Mouse (Mus musculus) kidney, adult 8-10 months (tissue): ENCODE measurements around the gene Itsn1.

Experiments
- DNase-seq, 2 experiments: peaks; one replicate each; pipeline ENCODE4 v3.0.0; 2022

Gene Itsn1

DNA sequence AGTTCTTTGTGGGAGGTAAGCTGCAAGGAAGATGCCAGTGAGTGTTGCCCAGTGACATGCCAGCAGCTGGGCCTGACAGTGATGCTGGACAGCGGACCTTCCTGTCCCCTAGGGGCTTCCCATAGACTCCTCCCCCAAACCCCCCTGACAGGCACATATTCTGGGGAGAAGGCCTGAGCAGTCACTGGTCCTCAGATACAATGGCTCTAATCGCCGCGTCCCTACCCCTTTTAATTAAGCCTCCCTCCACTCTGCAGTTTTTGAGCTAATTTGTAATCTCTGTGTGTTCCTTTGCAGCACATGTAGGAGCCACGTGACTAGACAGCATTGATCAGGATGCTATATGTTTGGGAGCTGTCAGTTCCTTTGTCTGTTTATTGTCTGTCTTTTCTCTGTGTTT lies 41.6 kb downstream of the Itsn1 start:
- no peak for DNase-seq

DNA sequence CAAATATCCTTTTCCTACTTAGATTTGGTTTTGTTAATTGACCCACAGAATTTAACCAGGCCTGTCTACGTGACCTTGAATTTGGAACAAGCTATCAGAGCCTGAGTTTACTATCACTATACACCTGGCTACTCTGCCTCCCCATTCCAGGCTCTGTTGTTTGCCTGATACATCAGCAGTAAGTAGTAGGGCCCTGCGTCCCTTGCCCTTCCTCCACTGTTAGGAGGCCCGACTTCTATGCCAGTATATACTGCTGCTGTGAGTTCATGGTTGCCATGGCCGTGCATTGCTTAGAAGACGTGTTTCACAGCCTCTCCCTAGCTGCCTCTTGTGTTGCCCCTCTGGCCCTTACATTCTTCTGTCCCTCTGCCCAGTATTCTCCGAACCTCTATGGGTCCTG lies 42.3 kb downstream of the Itsn1 start:
- no peak for DNase-seq

DNA sequence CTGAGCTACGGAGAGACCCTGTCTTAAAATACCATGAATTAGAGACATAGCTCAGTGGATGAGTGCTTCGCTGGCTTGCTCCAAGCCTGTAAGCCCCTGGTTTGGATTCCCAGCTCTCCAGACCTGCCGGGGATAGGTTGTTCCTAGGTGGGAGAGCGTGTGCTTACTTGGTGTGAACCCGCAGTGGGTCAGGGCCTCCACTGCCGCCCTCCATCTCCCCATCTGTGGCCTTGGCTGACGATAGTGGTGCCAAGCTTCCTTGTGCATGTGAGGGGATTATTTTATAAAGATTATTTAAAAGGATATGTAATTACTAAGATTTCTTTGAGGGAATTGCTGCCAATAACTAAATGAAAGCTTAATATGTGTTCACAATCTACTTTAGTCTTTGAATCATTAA lies 43.5 kb downstream of the Itsn1 start:
- DNase-seq, result no peak

DNA sequence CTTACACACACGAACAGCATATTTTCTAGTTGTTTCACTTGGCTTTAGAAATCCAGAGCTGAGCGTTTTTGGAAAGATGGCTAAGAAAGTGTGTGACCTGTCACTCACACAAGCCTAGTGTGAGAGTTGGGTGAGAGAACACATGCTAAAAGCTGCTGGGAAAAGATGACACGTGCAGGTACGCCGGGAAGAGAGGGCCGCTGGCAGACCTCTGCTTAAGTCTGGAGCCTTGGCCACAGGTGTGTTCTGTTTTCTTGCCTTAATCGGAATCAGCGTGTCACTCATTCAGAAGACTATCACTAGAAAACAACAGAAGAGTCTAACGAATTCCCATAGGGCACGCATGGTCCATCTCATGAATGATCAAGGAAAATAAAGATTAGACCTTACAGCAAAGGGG lies 50.5 kb downstream of the Itsn1 start:
- DNase-seq, result no peak

DNA sequence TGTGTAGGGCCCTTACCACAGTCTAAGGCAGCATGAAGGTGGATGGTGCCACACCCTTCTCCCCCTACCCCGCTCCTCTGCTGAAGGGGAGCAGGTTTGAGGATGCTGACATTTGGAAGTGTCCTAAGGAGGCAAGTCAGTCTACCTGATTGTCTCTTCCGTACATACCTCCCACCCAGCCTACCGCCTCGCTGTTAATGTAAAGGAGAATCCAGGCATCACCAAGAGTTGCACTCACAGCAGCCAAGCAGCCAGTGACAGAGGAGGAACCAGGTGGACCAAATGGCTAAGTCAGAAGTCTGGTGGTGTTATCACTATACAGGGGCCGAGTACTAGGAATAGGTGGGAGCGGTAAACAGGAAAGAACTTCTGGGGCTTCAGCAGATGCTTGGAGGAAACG lies 51.1 kb downstream of the Itsn1 start:
- DNase-seq, result no peak

DNA sequence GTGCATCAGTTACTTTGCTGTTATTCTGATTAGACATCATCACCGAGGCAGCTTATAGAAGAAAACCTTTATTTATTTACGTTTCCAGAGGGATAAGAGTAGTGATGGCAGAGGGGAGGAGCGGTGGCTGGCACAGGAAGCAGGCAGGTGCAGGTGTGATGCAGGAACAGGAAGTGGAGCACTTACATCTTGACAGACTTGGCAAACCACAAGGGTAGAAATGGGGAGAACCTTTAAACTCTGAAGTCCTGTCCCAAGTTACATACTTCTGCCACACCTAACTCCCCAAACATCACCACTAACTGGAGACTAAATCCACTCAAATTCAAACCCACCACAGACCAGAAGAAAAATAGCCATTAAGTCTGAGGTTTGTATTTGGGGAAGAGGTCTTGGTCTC lies 51.7 kb downstream of the Itsn1 start:
- DNase-seq, result no peak

DNA sequence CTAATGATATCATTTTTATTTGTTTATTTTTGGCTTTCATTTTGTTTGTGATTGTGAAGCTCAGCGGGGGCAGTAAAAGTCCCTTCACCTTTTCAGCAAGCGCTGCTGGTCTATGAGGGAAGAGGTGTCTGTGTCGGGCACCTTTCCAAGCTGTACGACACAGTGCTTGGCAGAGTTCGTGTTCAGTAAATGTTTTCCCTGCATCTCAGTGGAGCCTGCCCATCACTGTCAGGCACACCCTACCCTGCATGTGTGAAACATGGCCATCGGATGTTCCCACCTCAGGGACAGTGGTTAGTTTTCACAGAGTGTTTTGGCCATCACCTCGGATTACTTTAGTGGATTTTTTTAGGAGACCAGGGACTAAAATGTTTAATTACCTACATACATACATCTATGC lies 54.1 kb downstream of the Itsn1 start:
- DNase-seq, result peak; percentile 17 to 26

DNA sequence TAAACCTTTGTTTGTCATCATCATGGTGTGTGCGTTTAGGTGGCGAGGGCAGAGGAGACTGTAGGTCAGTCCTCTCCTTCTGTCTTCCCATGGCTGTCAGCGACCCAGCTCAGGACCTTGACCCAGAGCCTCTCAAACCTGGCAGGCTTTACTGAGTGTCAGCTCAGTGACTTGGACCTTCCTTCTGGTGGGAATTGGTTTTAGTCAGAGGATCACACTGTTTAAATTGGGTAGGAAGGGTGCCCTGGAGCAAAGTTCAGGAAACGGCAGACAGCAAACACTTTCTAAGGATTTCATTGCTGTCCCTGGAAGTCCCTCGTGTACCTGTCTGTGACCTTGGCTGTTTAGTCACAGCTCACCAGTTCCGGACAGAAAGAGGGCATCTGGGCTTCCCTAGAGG lies 55.2 kb downstream of the Itsn1 start:
- DNase-seq, result peak; percentile 38

DNA sequence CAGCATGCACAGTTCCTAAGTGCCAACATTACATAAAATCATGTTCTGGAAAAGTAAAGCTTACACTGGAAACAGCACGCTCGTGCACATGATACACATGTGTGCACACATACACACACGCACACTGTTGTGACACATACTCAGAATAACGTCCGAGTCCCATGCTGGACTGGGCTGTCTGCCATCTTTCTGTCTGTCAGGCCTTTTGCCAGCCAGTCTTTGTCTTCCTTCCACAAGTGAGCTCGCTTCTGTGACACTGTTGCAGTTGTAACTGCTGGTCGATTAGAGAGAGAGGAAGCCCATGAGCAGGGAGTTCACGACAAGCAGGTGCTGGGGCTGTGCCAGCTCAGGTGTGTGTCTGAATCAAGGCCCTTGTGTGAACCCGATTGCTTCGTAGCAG lies 57.3 kb downstream of the Itsn1 start:
- peak in 1 of 2 experiments; percentile 13 for DNase-seq

DNA sequence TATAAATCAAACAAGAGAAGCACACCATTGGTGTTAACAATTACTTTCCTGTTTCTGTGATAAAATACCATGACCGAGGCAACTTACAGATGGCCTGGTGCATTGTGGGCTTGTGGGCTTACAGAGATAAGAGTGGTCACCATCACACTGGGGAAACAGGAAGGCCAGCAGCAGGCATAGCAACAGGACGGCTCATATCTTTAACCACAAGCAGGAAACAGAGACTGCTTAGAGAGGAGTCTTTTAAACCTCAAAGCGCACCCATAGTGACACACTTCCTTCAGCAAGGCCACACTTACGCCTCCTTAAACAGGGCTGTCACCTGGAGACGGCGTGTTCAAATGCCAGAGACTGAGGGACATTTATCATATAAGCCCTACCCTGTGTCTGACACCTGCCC lies 60.6 kb downstream of the Itsn1 start:
- DNase-seq, result no peak

DNA sequence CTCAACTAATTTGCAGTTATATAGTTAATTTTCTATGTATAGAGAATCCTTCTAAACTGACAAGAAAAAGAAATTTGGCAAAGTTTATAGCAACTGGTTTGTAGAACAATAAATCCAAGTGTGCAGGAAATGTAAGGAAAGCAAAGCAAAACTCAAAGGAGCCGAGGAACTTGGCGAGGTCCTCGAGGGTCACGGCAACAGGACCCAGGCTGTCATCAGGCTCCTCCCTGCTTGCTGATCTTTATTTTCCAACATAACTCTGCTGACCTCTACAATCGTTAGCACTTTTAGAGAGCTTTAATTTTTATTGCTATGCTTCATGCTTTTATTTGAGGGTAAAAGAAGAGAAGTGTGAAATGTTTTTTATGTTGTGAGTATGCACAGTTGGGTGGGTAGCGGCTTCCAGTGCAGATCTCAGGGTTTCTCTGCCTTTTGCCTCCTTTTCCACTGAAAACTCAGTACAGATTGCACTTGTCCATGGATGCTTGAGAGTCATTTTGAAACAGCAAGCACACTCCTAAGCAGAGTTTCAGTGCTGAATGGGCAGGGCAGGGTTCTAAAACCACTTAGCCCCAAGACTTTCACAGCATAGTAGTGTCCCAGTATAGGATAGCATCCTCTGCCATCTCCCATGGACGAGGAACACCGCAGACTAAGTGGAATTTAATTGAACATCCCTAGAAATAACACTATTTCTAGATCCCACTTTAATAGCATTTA lies 63.6 kb downstream of the Itsn1 start:
- no peak for DNase-seq

DNA sequence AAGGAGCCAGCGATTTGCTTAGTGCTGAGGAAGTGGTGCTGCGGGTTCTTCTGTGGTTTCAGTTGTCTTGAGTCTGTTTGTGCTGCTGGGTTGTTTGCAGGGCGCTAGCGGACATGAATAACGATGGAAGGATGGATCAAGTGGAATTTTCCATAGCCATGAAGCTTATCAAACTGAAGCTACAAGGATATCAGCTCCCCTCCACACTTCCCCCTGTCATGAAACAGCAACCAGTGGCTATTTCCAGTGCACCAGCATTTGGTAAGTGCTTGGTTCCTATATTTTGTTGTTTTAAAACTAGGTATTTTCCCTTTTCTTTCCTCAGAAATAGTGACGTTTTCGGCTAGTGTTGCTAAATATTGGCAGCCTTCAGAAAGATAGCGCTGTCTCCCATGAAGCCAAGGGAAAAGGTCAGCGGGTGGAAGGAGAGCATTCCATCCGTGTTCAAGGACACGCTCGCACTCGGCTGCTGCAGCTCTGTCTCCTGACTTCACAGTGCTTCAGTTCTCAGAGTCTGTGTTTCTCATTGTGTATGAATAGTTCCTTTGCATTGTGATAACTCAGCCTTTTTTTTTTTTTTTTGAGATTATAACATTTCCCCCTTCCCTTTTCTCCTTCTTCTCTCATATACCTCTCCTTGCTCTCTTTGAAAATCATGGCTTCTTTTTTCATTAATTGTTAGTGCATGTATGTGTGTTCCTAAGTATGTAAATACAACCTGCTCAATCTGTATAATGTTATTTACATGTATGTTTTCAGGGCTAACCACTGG lies 64.6 kb downstream of the Itsn1 start:
- no peak for DNase-seq

DNA sequence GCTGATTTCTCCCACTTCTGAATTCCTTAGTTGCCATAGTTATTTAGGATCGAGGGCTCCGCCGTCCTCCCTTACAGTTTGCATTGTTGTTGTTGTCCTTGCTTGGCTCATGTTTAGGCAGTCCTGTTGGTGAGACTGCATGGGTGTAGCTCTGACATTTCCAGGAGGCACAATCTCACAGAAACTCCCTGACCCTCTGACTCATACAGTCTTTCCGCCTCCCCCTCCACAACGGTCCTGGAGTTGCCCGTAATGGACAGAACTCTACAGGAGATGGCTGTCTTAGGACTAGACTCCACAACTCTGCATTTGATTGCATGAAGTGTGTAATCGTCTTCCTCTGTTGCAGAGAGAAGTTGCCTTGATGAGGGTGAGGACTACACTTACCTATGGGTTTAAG lies 65.2 kb downstream of the Itsn1 start:
- no peak for DNase-seq

DNA sequence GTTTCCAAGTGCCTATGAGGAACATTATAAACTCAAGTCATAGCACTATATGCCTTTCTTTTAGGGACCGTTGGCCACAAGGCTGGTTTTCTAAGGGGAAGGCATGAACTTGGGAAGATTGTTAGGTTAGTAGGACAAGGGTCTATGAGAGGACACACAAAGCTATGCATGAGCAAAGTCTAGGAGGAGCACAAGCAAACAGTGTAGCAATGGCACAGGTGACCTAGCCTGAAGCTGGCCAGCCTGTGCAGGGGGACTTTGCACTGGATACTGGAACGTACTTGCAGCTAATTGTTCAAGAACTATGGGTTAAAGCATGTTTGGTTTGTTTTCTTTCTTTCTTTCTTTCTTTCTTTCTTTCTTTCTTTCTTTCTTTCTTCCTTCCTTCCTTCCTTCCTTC lies 66.0 kb downstream of the Itsn1 start:
- DNase-seq, result no peak

DNA sequence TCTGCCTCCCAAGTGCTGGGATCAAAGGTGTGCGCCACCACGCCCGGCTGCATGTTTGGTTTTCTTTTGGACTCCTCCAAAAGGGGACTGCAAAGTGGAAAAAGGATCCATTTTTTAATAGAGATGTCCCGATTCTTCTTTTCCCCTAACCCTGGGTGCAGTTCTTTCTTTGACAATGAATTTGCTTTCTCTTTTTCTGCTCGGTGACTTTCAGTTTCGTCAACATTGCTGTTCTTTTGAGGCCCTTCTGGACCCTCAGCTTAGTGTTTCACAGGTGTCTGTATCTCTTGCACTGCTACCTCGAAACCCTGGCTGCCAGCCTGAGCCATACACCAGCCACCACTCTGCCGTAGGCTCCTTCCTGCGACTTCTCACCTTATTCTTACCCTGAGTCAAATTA lies 66.5 kb downstream of the Itsn1 start:
- no peak for DNase-seq

DNA sequence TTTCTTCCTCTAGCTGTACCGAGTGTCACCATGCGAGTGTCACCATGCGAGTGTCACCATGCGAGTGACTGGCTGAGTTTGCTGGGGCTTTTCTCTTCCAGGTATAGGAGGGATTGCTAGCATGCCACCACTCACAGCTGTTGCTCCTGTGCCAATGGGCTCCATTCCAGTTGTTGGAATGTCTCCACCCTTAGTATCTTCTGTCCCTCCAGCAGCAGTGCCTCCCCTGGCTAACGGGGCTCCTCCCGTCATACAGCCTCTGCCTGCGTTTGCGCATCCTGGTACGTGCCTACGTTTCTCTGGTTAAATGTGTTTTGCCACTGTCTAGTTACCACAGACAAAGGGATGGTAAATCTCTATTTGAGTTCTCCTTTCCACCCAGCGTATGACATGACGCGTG lies 72.3 kb downstream of the Itsn1 start:
- DNase-seq, result no peak

DNA sequence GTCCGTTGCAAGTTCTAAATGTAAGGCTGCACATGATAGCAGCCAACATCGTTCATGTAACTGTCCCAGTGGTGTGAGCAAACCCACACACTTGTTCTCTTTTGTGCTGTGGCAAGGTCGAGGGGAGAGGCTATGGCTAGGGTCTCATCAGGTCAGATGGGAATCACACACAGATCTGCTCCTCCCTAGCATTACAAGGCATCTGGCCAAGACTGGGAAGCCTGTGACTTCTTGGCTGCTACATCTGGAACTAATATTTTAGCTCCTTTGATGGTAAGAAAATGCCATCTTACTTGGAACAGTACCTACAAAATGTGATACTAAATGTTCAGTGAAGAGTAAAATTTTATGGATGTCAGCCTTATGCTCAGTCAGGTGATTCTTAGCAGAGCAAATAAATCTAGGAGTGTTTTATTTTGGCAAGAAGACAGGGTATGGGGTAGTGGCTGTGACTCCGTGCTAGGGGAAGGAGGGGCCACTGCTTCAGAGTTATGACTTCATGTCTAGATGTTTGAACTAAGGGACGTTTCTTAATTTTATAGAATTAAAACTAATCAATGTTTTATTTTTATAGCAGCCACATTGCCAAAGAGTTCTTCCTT lies 73.5 kb downstream of the Itsn1 start:
- DNase-seq, result no peak

DNA sequence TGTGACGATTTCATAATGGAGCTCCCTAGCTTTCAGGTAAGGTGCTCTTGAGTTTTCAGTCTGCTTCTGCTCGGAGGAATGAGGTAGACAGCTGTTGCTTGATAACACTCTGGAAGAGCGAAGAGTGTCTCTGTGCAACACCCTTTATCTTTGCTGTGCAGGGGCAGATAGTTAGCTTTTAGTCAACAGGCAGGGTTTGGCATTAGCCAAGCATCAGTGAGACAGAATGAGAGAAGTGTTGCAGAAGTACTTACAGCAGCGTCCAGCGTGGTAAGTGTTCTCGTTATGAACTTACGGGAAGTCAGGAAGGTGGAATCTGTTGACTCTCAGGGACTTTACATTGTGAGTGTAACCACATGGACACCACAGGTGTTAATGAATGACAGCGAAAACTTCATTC lies 75.3 kb downstream of the Itsn1 start:
- no peak for DNase-seq

DNA sequence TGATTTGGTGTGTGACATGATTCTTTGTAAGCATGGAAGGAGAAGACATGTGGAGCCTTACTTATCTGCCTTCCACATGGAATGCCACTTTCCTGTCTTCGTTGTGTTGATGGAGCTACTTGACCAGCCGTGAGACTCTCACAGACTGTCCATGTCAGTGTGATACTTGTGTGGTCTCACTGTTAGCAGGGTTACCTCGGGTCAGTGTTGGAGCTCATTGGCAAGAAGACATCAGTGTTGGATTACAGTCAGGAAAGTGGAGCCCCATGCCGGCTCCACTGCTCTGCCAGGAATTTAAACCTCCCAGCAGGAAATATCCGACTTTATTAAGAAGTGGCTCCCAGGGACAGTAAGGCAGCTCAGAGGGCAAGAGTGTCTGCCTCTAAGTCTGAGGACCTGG lies 75.8 kb downstream of the Itsn1 start:
- DNase-seq, result no peak

DNA sequence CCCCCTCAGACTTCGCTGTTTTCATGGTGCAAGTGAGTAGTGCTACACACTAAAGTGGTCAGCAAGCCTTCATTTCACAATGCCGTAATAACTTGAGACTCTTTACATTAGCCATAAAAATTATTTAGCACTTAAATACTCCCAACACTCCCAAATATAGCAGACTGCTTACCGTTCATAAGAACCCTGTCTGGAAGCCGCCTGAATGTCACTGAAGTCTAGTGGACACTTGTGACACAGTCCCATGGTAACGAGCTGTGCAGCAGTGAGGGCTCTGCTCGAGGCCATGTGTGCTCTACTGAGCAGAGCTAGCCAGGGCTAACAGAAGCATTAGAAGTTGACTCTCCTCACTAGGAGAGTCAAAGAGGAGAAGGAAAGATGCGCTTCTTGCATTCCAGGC lies 81.2 kb downstream of the Itsn1 start:
- no peak for DNase-seq

DNA sequence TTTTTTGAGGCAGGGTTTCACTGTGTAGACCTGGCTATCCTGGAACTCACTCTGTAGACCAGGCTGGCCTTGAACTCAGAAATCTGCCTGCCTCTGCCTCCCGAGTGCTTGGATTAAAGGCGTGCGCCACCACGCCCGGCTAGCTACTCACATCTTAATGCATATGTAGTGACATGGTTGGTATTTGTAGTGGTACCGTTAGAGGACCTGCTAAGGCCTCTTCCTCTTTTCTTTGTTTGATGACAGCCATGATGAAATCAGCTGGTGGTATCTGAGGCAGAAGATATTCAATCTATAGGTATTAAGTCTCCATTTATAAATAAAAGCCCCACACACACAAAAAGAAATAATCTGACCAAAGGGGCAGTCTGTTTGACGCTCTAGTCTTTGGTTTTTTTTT lies 82.3 kb downstream of the Itsn1 start:
- no peak for DNase-seq

DNA sequence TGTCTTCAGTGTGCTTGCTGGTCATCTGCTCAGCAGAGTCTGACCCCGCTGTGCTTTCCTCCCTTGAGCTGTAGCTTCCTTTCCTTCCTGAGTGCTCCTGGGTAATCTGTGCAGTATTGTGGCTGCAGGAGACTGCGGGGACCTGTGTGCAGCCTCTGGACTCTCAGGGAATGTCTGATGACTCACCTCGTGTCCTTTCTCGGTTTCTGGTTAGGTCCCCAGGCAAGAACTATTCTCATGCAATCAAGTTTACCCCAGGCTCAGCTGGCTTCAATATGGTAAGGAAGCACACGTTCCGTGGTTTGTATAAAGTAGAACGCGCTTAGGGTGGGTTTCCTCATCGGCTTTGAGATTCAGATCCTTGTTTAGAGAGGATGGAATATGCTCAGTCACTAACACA lies 82.8 kb downstream of the Itsn1 start:
- no peak for DNase-seq

DNA sequence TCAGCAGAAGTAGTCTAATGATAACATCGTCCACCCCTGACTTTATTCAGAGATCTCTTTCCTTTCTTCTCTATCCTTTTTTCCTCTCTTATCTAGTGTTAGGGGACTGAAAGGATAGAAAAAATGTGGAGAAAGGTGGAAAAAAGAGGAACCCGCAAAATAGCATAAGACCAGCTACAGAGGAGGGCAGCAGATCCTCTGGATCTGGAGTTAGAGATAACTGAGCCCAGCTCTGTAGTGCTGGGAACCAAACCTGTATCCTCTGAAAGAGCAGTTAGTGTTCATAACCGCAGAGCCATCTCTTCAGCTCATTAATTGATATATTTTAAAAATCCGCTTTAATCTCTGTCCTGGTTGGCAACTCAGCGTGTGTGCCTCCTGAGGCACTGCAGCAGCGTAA lies 84.5 kb downstream of the Itsn1 start:
- no peak for DNase-seq

DNA sequence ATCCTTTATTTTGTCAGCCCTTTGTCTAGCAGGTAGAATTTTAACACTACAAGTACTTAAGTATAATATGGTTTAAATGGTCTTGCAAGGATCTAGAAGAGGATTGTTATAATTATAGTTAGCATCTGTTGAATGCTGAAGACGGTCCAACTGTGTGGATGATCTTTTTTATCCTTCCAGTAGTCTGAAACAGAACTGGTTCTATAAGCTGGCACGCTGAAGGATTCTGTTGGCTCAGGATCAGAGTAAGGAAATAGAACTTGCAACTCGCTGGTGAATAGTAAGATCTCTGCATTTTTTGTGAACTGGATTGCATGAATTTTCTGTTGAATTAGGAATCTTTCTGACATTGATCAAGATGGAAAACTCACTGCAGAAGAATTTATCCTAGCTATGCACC lies 86.0 kb downstream of the Itsn1 start:
- no peak for DNase-seq
